Mouse (Mus musculus) mature B cell (primary cell): ENCODE measurements around the gene Prl2c2.
"Not testable (repeated sequence)": the region's sequence is repeated elsewhere in the genome, so short reads cannot be mapped to it uniquely, and the experiment has no call there.

Experiments
- in situ Hi-C: fragments of 300-500 bp; cut with MboI; formaldehyde crosslinking; loops from 2 replicates; pipeline ENCODE4 v1.14.3; 2019

Prl2c2 gene

DNA sequence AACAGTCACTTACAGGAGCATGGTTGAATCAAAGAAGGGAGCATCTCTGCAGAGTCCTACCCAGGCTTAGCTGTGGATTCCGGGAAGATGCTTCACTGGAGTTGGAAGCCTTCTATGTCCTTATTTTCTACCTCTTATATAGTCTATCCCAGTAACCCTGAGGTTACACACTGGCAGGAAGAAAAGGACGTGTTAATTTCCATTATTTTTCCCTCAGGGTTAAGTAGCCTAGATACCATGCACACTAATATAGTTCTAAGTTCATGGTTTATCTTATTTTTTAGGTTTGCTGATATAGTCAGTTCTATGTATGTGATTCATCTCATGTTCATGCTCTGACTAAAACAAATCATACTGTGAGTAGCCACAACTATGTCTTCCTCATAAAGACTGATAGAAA is at the start of gene Prl2c2:
Prl2c2 (minus strand) TSS at position 101 of the 400 bp plus-strand sequence.
- in situ Hi-C loops = not testable (repeated sequence)

DNA sequence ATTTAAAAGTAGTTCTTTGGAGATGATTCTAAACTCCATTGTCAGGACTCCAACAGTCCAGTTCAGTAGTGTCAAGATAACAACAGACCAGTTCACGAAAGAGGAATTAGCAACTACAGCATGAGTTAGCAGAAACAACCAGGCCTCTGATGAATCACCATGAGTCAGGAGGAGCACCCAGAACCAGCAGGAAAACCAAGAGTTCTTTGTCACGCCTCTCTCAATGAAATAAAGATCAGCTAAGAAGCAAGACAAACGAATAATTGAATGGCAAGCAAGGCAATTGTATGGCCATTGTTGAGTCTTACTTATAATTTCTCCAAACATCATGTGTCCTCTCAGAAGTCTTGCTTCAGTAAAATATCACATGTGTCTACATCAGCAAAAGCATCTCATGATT is 20.7 kb upstream of the Prl2c2 start:
- in situ Hi-C loops = not testable (repeated sequence)

DNA sequence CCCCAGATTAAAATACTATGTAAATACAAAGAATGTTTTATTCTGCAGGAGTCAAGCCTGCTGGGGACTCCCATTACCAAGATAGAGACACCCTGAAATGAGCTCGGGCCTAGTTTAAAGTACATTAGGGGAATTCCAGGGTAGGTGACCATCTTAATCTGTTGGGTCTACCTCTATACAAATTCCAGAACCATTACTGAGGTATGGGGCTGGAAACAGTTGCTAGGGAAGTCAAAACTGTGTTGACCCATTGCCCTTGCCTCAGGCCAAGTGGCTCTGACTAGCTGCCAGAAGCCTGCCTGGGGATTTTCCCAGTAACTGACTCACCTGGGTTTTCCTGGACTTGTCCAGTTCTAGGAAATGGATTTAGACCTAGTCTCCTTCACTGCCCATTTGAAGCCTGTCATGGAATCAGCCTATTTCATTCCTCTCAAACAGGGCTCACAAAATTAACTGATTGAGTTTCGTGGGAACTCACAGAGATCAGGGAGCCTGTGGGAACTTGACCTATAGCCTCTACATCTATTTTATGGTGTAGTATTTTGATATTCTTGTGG is 8.9 kb upstream of the Prl2c2 start:
- in situ Hi-C loops = not testable (repeated sequence)
